Mouse (Mus musculus) cerebellum, adult 2 months (tissue): ENCODE data around the gene Thy1.

Experiments
- CTCF ChIP-seq: fragments of 200-500 bp; IDR thresholded peaks from 2 replicates; pipeline ENCODE4 v1.5.1; 2011; ENCODE audit warnings: low read depth, mild to moderate bottlenecking, control low read depth, low read length, moderate library complexity, borderline replicate concordance; ENCODE audit not compliant: insufficient read depth
- POLR2A ChIP-seq: fragments of 200-500 bp; IDR thresholded peaks from 2 replicates; pipeline ENCODE4 v1.6.1; 2011; ENCODE audit warnings: low read length, control low read depth, borderline replicate concordance; ENCODE audit not compliant: insufficient read depth

DNA sequence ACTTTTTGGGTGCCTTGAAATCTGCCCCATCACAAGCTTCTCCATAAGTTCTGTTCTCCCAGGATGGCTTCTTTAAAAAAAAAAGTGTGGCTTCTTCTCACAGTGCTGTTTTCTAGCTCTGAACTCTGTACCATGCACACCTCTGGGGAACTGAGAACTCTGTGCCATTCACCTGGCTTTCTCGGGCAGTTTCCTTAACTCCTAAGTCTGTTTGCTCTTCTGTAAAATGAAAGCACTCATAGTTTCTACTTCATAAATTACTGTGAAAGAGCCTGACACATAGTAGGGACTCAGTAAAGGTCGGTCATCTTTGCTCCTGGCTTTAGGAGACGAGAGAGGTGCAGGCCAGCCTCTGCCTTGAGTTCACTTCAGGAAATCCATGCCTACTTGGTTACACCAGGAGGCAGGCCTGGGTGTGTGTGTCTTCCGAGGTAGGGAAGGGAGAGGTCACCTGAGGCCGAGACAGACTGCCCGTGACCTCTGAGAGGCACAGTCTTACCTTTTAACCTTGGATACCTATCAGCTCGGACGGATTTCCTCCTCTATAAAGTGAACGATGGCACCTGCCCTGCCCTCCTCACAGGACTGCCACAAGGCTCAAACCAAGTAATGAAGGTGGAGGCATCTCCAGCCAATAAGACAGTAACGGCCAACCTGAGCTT is 35.1 kb downstream of the Thy1 start:
- TF ChIP-seq CTCF (no peak), POLR2A (no peak)
